Mouse (Mus musculus) heart, postnatal 0 days (tissue): ENCODE measurements around the gene Prkag2.

Source experiments
- CTCF ChIP-seq: IDR thresholded peaks from 2 replicates; pipeline ENCODE4 v1.5.1; 2016; ENCODE audit warnings: antibody characterized with exemption, control low read depth, low read depth
- EP300 ChIP-seq: IDR thresholded peaks from 2 replicates; pipeline ENCODE4 v1.6.1; 2016; ENCODE audit warnings: antibody characterized with exemption, low read depth

DNA sequence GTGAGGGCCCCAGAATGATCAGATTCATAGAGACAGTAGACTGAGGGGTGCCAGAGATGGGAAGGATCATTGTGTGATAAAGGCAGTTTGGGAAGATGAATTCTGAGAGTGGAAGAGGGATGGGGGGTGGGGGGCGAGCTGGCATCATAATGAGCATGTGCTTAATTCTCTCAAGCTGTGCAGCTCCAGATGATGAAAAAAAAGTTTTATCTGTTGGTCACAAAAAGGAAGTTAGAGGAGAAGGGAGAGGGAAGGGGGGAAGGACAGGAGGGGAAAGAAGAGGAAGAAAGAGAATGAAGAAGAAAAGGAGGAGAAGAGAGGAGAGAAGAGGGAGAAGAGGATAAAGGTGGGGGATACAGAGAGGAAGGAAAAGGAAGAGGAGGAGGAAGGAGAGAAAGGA lies 116.3 kb downstream of the Prkag2 start:
- TF ChIP-seq CTCF (no peak), EP300 (no peak)
